Mouse (Mus musculus) forebrain, embryonic 14.5 days (tissue): Measurements from ENCODE around the gene Gm42957. TPM values are rescaled to one million over a fixed set of nuclear protein-coding genes. Genes with fewer than 3 reads are reported as not detected.
A peak's percentile ranks its signal among the peaks of the same experiment; 100 is the strongest.

Source experiments
- ATAC-seq: fragments of 200-750 bp; cut with Nextera tagmentation; 2 replicates; pipeline ENCODE4 v1.8.0; 2017; ENCODE audit warnings: mild to moderate bottlenecking, moderate library complexity
- DNase-seq: peaks from one replicate; pipeline ENCODE4 v3.0.0-alpha.2; 2015; ENCODE audit warnings: low spot score
- H3K27ac ChIP-seq: fragments of 300-500 bp; sonication (generic); 2 replicates; pipeline ENCODE4 v1.5.1; 2014; ENCODE audit warnings: low read depth, mild to moderate bottlenecking, control low read depth, low read length, moderate library complexity
- H3K27me3 ChIP-seq: fragments of 300-500 bp; sonication (generic); replicated peaks from 2 replicates; pipeline ENCODE4 v1.6.1; 2014; ENCODE audit warnings: low read length, control low read depth, mixed read lengths; ENCODE audit not compliant: control insufficient read depth, insufficient read depth
- H3K36me3 ChIP-seq: fragments of 300-500 bp; sonication (generic); 2 replicates; pipeline ENCODE4 v1.6.1; 2014; ENCODE audit warnings: low read length, control low read depth; ENCODE audit not compliant: control insufficient read depth, insufficient read depth
- H3K4me1 ChIP-seq: fragments of 300-500 bp; sonication (generic); 2 replicates; pipeline ENCODE4 v1.6.1; 2014; ENCODE audit warnings: antibody characterized with exemption, low read length, control low read depth; ENCODE audit not compliant: control insufficient read depth, insufficient read depth
- H3K4me2 ChIP-seq: fragments of 300-500 bp; sonication (generic); 2 replicates; pipeline ENCODE4 v1.6.1; 2014; ENCODE audit warnings: mild to moderate bottlenecking, control low read depth, low read length
- H3K4me3 ChIP-seq: fragments of 300-500 bp; sonication (generic); 2 replicates; pipeline ENCODE4 v1.5.1; 2014; ENCODE audit warnings: low read depth, low read length, control low read depth
- H3K9ac ChIP-seq: fragments of 300-500 bp; sonication (generic); 2 replicates; pipeline ENCODE4 v1.6.1; 2014; ENCODE audit warnings: mild to moderate bottlenecking, low read length, control low read depth, moderate library complexity
- H3K9me3 ChIP-seq: fragments of 300-500 bp; sonication (generic); replicated peaks from 2 replicates; pipeline ENCODE4 v1.6.1; 2016; ENCODE audit warnings: low read length, control low read depth, mixed read lengths; ENCODE audit not compliant: control insufficient read depth
- WGBS: fragments of 180-500 bp; shearing (Covaris S2); extraction: QIAGEN DNeasy Blood & Tissue Kit; methylation state at CpG from one replicate; pipeline ENCODE4 v1.1.7; 2014; 5-methylcytosine and 5-hydroxymethylcytosine counted together
- polyA plus RNA-seq: library from polyadenylated mRNA; unstranded; fragments of >200 nt; fragmentation: Nextera tagmentation; extraction: Ambion mirVana; gene quantifications from 2 replicates; pipeline ENCODE4 v1.2.1, GENCODE M21; 2014

The Gm42957 gene
- polyA plus RNA-seq, 1 experiment from 2014 or later, result 0.13 TPM

DNA sequence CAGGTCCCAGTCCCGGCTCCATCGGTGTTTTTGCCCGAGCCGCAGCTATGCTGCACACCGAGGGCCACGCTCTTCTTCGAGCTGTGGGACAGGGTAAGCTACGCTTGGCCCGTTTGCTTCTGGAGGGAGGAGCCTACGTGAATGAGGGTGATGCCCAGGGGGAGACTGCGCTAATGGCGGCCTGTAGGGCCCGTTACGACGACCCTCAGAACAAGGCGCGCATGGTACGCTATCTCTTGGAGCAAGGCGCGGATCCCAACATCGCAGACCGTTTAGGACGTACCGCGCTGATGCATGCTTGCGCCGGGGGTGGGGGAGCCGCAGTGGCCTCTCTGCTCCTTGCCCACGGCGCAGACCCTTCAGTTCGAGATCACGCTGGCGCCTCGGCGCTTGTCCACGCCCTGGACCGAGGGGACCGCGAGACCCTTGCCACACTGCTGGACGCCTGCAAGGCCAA, 37.8 kb upstream of the Gm42957 start:
- under 1% methylated on average over 40 of the region's 40 CpGs for WGBS
- H3K4me2 ChIP-seq, result peak overlapping the region; percentile 99
- H3K4me1 ChIP-seq, result peaks cover 46% of the 10 kb centered on the region
- H3K9ac ChIP-seq, result peak overlapping the region; percentile 79
- H3K27me3 ChIP-seq, result no peaks in the 10 kb centered on the region
- peak overlapping the region; percentile 22 for H3K27ac ChIP-seq
- ATAC-seq (no peak), DNase-seq (peak; percentile 59)
- H3K9me3 ChIP-seq, result no peaks in the 10 kb centered on the region
- no peaks in the 10 kb centered on the region for H3K36me3 ChIP-seq
- H3K4me3 ChIP-seq, result peak overlapping the region; percentile 48

- H3K9ac ChIP-seq, result peak overlapping the region; percentile 79
- H3K4me2 ChIP-seq, result peak overlapping the region; percentile 99
- DNase-seq (peak; percentile 76), ATAC-seq (no peak)
- peak overlapping the region; percentile 48 for H3K4me3 ChIP-seq
- H3K9me3 ChIP-seq, result no peaks in the 10 kb centered on the region
- WGBS, result 2% methylated on average over 54 of the region's 54 CpGs
- H3K36me3 ChIP-seq, result no peaks in the 10 kb centered on the region
- no peaks in the 10 kb centered on the region for H3K27me3 ChIP-seq
- H3K27ac ChIP-seq, result peak overlapping the region; percentile 22; the same call in 1 of the 2 replicates
- peaks cover 48% of the 10 kb centered on the region for H3K4me1 ChIP-seq
These were observed 36.9 kb upstream of the Gm42957 start for GRCm38 (mm10) chr3:96598156-96599068.

GRCm38 (mm10) chr3:96599069-96599393, 36.2 kb upstream of the Gm42957 start:
- no peak for DNase-seq

DNA sequence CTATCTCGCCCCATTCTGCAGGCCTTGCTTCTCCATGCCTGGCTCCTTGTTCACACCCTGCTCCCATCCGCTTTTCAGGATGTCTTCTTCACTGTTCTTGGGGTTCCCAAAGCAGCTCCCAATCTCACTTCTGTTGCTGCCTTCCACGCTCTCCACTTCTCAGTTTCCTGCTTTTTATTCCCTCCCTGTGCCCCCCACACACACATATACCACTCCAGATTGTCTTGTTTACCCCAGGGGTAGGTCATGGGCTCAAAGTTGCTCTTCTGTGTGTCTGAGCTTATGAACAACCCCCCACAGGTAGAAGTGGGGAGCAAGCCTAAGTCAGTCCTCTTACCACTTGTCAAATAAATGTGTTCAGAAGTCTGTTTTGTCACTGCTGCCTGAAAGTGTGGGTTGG, 35.9 kb upstream of the Gm42957 start:
- H3K9ac ChIP-seq, result no peak overlapping the region
- peak overlapping the region; percentile 99; the same call in 1 of the 2 replicates for H3K4me2 ChIP-seq
- WGBS, result 73% methylated on average over 3 of the region's 3 CpGs
- H3K4me1 ChIP-seq, result peaks cover 58% of the 10 kb centered on the region
- ATAC-seq (no peak), DNase-seq (no peak)
- no peak overlapping the region for H3K27ac ChIP-seq
- no peaks in the 10 kb centered on the region for H3K9me3 ChIP-seq
- no peak overlapping the region for H3K4me3 ChIP-seq
- H3K27me3 ChIP-seq, result no peaks in the 10 kb centered on the region
- H3K36me3 ChIP-seq, result no peaks in the 10 kb centered on the region

More at GRCm38 (mm10) chr3:96599069-96599393, 36.2 kb upstream of the Gm42957 start:
- Histone ChIP-seq H3K9me3 (no peaks in the 10 kb centered on the region), H3K27ac (no peak overlapping the region), H3K4me3 (0 out of 2 replicates have a peak overlapping the region, but pooled peaks have one; percentile 48), H3K4me1 (peaks cover 54% of the 10 kb centered on the region), H3K9ac (no peak overlapping the region), H3K36me3 (no peaks in the 10 kb centered on the region), H3K4me2 (peak overlapping the region; percentile 99; the same call in 1 of the 2 replicates), H3K27me3 (no peaks in the 10 kb centered on the region)
- 45% methylated on average over 8 of the region's 8 CpGs for WGBS
- ATAC-seq, result no peak

GRCm38 (mm10) chr3:96600639-96601250, 34.5 kb upstream of the Gm42957 start, which contains the start of gene Lix1l:
Gene Lix1l (plus strand): TSS chr3:96601149.
- peak; percentile 98 for DNase-seq
- peak; percentile 95 for ATAC-seq
- Histone ChIP-seq H3K27me3 (no peaks in the 10 kb centered on the region), H3K27ac (peak within 1 kb of the TSS; percentile 96), H3K4me1 (peaks cover 62% of the 10 kb centered on the region), H3K36me3 (no peaks in the 10 kb centered on the region), H3K9me3 (no peaks in the 10 kb centered on the region), H3K9ac (peak within 1 kb of the TSS; percentile 90), H3K4me2 (peak within 1 kb of the TSS; percentile 69), H3K4me3 (peak within 1 kb of the TSS; percentile 82)
- WGBS, result 1% methylated on average over 27 of the region's 27 CpGs

DNA sequence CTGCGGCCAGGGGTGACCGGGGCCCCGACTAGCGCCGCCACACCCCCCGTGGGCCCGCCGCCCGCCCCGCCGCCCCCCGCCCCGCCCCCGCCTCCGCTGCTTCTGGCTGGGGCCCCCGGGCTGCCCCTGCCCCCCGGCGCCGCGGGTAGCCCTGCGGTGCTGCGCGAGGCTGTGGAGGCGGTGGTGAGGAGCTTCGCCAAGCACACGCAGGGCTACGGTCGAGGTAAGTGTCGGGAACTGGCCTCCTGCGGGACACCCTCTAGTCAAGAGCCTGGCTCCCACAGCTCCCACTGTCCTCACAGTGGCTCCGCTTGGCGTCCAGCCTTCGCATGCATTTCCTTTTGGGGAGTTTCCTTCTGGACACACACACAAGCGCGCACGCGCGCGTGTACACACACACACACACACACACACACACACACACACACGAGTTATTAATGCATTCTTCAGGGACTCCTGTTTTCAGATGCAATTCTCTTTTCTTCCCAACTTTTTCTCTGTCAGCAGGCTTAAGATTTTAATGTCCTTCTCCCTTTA, 34.0 kb upstream of the Gm42957 start:
- ATAC-seq (peak; percentile 64), DNase-seq (peak; percentile 81)
- Histone ChIP-seq H3K27ac (peak overlapping the region; percentile 96), H3K4me3 (peak overlapping the region; percentile 82), H3K4me2 (peak overlapping the region; percentile 69), H3K27me3 (no peaks in the 10 kb centered on the region), H3K9me3 (no peaks in the 10 kb centered on the region), H3K4me1 (peaks cover 57% of the 10 kb centered on the region), H3K9ac (peak overlapping the region; percentile 90), H3K36me3 (no peaks in the 10 kb centered on the region)
- WGBS, result 0% methylated on average over 8 of the region's 40 CpGs

DNA sequence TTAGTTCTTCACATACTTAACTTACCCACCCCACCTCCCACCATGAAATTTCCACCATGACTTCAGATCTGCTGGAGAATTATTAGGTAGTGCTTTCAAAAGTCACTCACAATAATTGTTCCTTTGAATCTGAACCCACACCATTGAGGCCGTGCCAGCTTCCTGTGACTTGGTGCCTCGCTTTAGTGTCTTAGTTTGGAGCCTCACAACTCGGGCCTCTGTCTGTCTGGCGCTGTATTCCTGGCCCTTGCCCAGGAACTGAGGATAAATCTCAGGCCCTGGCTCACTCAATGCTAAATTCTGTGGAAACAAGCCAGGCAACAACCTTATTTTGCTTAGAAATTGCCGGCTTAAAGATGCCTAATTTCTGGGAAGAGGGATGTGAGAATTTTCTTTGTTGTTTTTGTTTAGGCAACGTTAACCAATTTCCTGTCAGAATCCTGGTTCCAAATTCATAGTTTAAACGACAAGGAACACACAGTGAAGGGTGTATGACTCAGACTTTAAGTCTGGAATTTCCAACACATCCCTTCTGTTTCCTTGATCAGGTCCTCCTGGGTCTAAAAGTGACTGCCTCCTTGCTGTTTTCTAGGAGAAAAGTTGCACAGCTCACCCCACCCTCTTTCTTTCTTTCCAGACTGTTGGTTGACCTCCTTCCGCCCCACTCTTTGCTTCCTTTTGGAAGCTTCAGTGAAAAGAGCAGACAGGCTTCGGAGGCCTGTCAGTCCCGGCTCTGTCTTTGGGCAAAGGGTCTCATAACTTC, 33.2 kb upstream of the Gm42957 start:
- Histone ChIP-seq H3K27me3 (no peaks in the 10 kb centered on the region), H3K9ac (peak overlapping the region; percentile 90), H3K4me1 (peaks cover 49% of the 10 kb centered on the region), H3K4me2 (peak overlapping the region; percentile 69), H3K4me3 (peak overlapping the region; percentile 82), H3K36me3 (no peaks in the 10 kb centered on the region), H3K9me3 (no peaks in the 10 kb centered on the region), H3K27ac (peak overlapping the region; percentile 96)
- DNase-seq (peak; percentile 71), ATAC-seq (no peak)
- 6% methylated on average over 10 of the region's 10 CpGs for WGBS

DNA sequence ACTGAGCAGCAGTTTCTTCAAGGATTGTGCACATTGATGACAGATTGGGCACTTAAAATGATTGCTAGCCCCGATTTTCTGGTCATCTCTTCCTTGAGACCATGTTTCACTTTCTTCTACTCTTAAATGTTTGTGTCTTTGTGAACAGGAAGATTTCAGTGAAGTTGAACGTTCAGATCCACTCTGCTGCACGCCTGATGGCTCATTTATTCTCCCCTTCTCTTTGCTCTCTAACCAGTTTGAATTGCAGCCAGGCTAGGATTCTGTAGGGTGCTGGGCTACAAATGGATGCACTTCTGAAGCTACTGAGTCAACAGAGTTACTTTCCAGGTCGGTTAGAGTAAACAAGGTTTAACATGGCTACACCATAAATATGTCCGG, 32.6 kb upstream of the Gm42957 start:
- Histone ChIP-seq H3K4me1 (peaks cover 49% of the 10 kb centered on the region), H3K27me3 (no peaks in the 10 kb centered on the region), H3K9ac (peak overlapping the region; percentile 90), H3K27ac (peak overlapping the region; percentile 96), H3K4me3 (peak overlapping the region; percentile 82), H3K4me2 (peak overlapping the region; percentile 69), H3K9me3 (no peaks in the 10 kb centered on the region), H3K36me3 (no peaks in the 10 kb centered on the region)
- WGBS, result 36% methylated on average over 5 of the region's 5 CpGs
- peak; percentile 19 for DNase-seq
- ATAC-seq, result no peak
